Mouse (Mus musculus) naive thymus-derived CD4-positive, alpha-beta T cell, adult 2 months (primary cell): ENCODE data around the gene Dennd2c.
"Not testable (repeated sequence)": the region's sequence is repeated elsewhere in the genome, so short reads cannot be mapped to it uniquely, and the experiment has no call there.

Experiments used
- DNase-seq: peaks from one replicate; pipeline ENCODE4 v3.0.0-alpha.2; 2011; ENCODE audit warnings: low read depth

Dennd2c gene

GRCm38 (mm10) chr3:103214593-103215285 lies 112.3 kb downstream of the Dennd2c start:
- no peak for DNase-seq

- not testable (repeated sequence) for DNase-seq
Observed at GRCm38 (mm10) chr3:103215399-103215798, 113.0 kb downstream of the Dennd2c start.
